Mouse (Mus musculus) midbrain, embryonic 10.5 days (tissue): Measurements from ENCODE around the gene Pnma1. TPM values are rescaled to one million over a fixed set of nuclear protein-coding genes. Genes with fewer than 3 reads are reported as not detected.
A peak's percentile ranks its signal among the peaks of the same experiment; 100 is the strongest.

Source experiments
- DNase-seq: peaks from one replicate; pipeline ENCODE4 v3.0.0-alpha.2; 2017; ENCODE audit warnings: low spot score
- H3K27ac ChIP-seq: fragments of 300-500 bp; sonication (generic); replicated peaks from 2 replicates; pipeline ENCODE4 v1.5.1; 2016; ENCODE audit warnings: mild to moderate bottlenecking
- H3K27me3 ChIP-seq: fragments of 300-500 bp; sonication (generic); 2 replicates; pipeline ENCODE4 v1.6.1; 2016; ENCODE audit warnings: low read depth, mild to moderate bottlenecking; ENCODE audit not compliant: poor library complexity, severe bottlenecking
- H3K36me3 ChIP-seq: fragments of 300-500 bp; sonication (generic); 2 replicates; pipeline ENCODE4 v1.6.1; 2016; ENCODE audit warnings: mild to moderate bottlenecking, moderate library complexity
- H3K4me1 ChIP-seq: fragments of 300-500 bp; sonication (generic); 2 replicates; pipeline ENCODE4 v1.6.1; 2016
- H3K4me3 ChIP-seq: fragments of 300-500 bp; sonication (generic); 2 replicates; pipeline ENCODE4 v1.5.1; 2016; ENCODE audit warnings: mild to moderate bottlenecking, moderate library complexity
- H3K9me3 ChIP-seq: fragments of 300-500 bp; sonication (generic); replicated peaks from 2 replicates; pipeline ENCODE4 v1.6.1; 2016; ENCODE audit warnings: mild to moderate bottlenecking
- WGBS: fragments of 180-500 bp; shearing (Covaris S2); methylation state at CpG from one replicate; pipeline ENCODE4 v1.1.7; 2016; 5-methylcytosine and 5-hydroxymethylcytosine counted together
- polyA plus RNA-seq: library from polyadenylated mRNA; unstranded; fragments of >200 nt; fragmentation: Nextera tagmentation; extraction: Ambion mirVana; gene quantifications from 2 replicates; pipeline ENCODE4 v1.2.1, GENCODE M21; 2016

The Pnma1 gene
- polyA plus RNA-seq, 1 experiment from 2014 or later = 2.1 TPM

GRCm38 (mm10) chr12:84176126-84176769 lies 28.0 kb upstream of the Pnma1 start:
- 3% methylated on average over 13 of the region's 13 CpGs for WGBS
- Histone ChIP-seq H3K27me3 (no peaks in the 10 kb centered on the region), H3K36me3 (peaks cover 34% of the 10 kb centered on the region), H3K27ac (peak overlapping the region; percentile 92), H3K9me3 (no peaks in the 10 kb centered on the region), H3K4me1 (peaks cover 66% of the 10 kb centered on the region), H3K4me3 (peak overlapping the region; percentile 56)
- DNase-seq = peak; percentile 61

DNA sequence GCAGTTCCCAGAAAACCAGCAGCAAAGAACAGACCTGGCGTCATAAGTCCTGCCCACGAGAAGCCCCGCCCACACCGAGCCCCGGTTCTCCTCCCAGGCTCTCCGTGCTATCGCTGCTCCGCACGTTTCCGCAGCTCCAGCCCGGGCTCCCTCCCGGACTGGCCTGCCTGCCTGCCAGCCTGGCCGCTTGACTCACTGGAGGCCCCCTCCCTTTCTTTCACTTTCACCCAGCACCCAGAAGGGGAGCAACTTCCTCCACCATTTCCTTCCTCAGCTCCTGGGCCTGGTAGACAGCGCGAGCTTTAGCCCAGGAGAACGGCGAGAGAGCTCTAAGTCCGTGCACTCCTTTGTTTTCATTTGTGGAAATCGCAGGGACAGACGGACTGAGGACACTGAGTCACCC lies 27.4 kb upstream of the Pnma1 start:
- DNase-seq = peak; percentile 72
- Histone ChIP-seq H3K9me3 (no peaks in the 10 kb centered on the region), H3K36me3 (peaks cover 37% of the 10 kb centered on the region), H3K27me3 (no peaks in the 10 kb centered on the region), H3K4me3 (peak overlapping the region; percentile 56), H3K4me1 (peaks cover 60% of the 10 kb centered on the region), H3K27ac (peak overlapping the region; percentile 92)
- under 1% methylated on average over 20 of the region's 20 CpGs for WGBS

- H3K36me3 ChIP-seq = peaks cover 45% of the 10 kb centered on the region
- H3K27me3 ChIP-seq = no peaks in the 10 kb centered on the region
- peaks cover 55% of the 10 kb centered on the region for H3K4me1 ChIP-seq
- DNase-seq = no peak
- H3K27ac ChIP-seq = 0 out of 2 replicates have a peak overlapping the region, but pooled peaks have one; percentile 28
- H3K9me3 ChIP-seq = no peaks in the 10 kb centered on the region
- H3K4me3 ChIP-seq = no peak overlapping the region
- WGBS = 86% methylated on average over 6 of the region's 6 CpGs
Measured at GRCm38 (mm10) chr12:84174871-84175270, 26.6 kb upstream of the Pnma1 start.

- Histone ChIP-seq H3K4me1 (peaks cover 54% of the 10 kb centered on the region), H3K36me3 (peaks cover 51% of the 10 kb centered on the region), H3K27ac (no peak overlapping the region), H3K4me3 (no peak overlapping the region), H3K27me3 (no peaks in the 10 kb centered on the region), H3K9me3 (no peaks in the 10 kb centered on the region)
- whole genome bisulfite sequencing = 88% methylated on average over 9 of the region's 9 CpGs
- DNase-seq = no peak
Measured at GRCm38 (mm10) chr12:84174190-84174811, 26.0 kb upstream of the Pnma1 start.

DNA sequence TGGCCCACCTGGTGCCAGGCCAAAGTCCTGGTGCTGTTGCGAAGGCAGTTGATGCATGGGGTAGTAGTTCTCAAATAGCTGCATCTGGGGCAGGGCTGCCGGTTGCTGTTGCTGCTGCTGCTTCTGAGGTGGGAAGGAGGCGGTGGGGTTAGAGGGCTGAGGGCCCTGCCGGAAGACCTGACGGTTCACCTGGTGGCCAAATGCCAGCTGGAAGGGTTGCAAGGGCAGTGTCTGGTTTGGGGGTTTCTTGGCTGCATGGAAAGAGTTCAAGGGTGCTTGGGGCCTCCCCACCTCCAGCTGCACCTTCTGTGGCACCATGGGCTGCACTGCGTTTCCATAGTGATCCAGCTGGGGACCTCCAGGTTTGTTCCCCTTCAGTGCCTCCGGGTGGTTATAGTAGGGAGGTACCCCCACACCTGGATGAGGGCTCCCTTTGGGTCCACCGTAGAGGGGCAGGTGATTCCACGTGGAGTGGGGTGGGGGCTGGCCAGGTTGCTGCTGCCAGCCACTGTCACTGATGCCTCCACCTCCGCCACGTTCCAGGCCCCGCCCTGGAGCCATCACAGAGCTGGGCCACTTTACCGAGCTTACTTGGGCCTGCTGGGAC lies 25.1 kb upstream of the Pnma1 start:
- no peak overlapping the region for H3K4me3 ChIP-seq

DNA sequence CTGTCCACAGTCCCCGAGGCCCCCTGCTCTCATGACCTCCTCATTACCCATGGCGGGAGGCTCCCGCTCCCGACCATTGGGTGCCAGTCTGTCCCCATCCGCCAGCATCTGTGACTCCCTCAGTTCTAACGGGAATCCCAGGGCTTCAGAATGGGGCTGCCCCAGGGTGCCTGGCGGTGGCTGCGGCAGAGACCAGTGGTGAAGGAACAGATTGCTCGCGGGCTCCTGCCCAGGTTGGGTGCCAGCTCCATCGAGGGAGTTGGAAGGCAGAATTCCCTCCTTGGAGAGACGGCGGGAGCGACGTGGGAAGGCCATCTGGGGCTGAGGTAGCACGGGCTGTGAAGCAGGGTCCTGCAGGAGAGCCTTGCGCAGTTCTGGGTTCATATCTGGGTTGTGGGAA lies 24.6 kb upstream of the Pnma1 start:
- 94% methylated on average over 17 of the region's 17 CpGs for WGBS
- Histone ChIP-seq H3K36me3 (peaks cover 59% of the 10 kb centered on the region), H3K27ac (no peak overlapping the region), H3K4me1 (peaks cover 40% of the 10 kb centered on the region), H3K9me3 (no peaks in the 10 kb centered on the region), H3K4me3 (no peak overlapping the region), H3K27me3 (no peaks in the 10 kb centered on the region)
- no peak for DNase-seq

More for the DNA sequence above, 25.1 kb upstream of the Pnma1 start:
- H3K4me1 ChIP-seq = peaks cover 45% of the 10 kb centered on the region
- DNase-seq = no peak
- no peaks in the 10 kb centered on the region for H3K27me3 ChIP-seq
- no peaks in the 10 kb centered on the region for H3K9me3 ChIP-seq
- WGBS = 96% methylated on average over 13 of the region's 13 CpGs
- H3K36me3 ChIP-seq = peaks cover 57% of the 10 kb centered on the region
- no peak overlapping the region for H3K27ac ChIP-seq

DNA sequence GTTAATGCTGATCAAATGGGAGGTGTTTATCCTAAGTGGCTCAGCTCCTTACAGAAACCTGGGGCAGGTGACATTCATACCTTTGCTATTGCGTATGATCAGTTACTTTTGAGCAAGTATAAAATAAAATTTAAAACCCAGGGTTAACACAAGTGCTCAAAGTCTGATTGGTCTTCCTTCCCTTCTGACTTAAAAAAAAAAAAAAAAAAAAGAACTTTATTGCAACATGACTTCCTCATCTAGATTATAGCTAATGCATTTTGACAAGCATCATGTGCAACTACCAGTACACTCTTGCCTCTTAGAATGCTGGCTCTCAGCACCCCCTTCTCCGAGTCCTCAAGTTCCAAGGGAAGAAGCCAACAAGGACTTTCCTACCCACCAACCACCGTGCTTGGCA lies 23.9 kb upstream of the Pnma1 start:
- DNase-seq = no peak
- H3K9me3 ChIP-seq = no peaks in the 10 kb centered on the region
- 97% methylated on average over 3 of the region's 3 CpGs for WGBS
- H3K4me3 ChIP-seq = no peak overlapping the region
- no peaks in the 10 kb centered on the region for H3K27me3 ChIP-seq
- peaks cover 33% of the 10 kb centered on the region for H3K4me1 ChIP-seq
- H3K36me3 ChIP-seq = peaks cover 65% of the 10 kb centered on the region
- H3K27ac ChIP-seq = no peak overlapping the region

DNA sequence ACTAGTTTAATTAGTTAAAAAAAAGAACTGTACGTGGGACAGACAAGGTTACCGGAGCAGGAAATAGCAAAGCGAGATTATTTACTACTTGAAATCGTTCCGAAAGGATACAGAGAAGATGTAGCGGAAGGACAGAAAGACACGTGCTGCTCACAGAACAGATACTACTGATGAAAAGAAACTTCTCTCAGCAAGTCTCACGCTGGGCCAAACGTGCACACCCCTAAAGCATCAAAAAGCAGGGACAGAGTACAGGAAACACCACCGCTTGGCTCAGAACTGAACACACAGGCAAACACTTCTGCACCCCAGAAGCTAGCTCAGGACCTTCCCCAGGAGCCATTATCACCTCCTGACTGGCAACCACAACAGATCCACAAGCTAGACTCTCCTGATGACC lies 22.3 kb upstream of the Pnma1 start:
- no peaks in the 10 kb centered on the region for H3K27me3 ChIP-seq
- no peaks in the 10 kb centered on the region for H3K9me3 ChIP-seq
- no peak for DNase-seq
- 94% methylated on average over 10 of the region's 10 CpGs for WGBS
- H3K4me1 ChIP-seq = peaks cover 17% of the 10 kb centered on the region
- no peak overlapping the region for H3K4me3 ChIP-seq
- H3K27ac ChIP-seq = no peak overlapping the region
- peaks cover 70% of the 10 kb centered on the region for H3K36me3 ChIP-seq

- H3K27me3 ChIP-seq = no peaks in the 10 kb centered on the region
- peaks cover 5% of the 10 kb centered on the region for H3K4me1 ChIP-seq
- WGBS = 77% methylated on average over 8 of the region's 8 CpGs
- H3K4me3 ChIP-seq = no peak overlapping the region
- no peak for DNase-seq
- H3K9me3 ChIP-seq = no peaks in the 10 kb centered on the region
- H3K36me3 ChIP-seq = peaks cover 75% of the 10 kb centered on the region
- H3K27ac ChIP-seq = no peak overlapping the region
Measured at GRCm38 (mm10) chr12:84165631-84166373, 17.5 kb upstream of the Pnma1 start.

- no peak overlapping the region for H3K27ac ChIP-seq
- no peaks in the 10 kb centered on the region for H3K9me3 ChIP-seq
- peak; percentile 10 for DNase-seq
- no peak overlapping the region for H3K4me3 ChIP-seq
- no peaks in the 10 kb centered on the region for H3K27me3 ChIP-seq
- peaks cover 77% of the 10 kb centered on the region for H3K36me3 ChIP-seq
- peaks cover 5% of the 10 kb centered on the region for H3K4me1 ChIP-seq
- 85% methylated on average over 11 of the region's 11 CpGs for WGBS
Measured at GRCm38 (mm10) chr12:84163586-84164110, 15.4 kb upstream of the Pnma1 start.

- Histone ChIP-seq H3K27me3 (no peaks in the 10 kb centered on the region), H3K4me1 (peaks cover 5% of the 10 kb centered on the region), H3K27ac (no peak overlapping the region), H3K9me3 (no peaks in the 10 kb centered on the region), H3K36me3 (peaks cover 77% of the 10 kb centered on the region), H3K4me3 (no peak overlapping the region)
- WGBS = 89% methylated on average over 9 of the region's 9 CpGs
- peak; percentile 14 for DNase-seq
Measured at GRCm38 (mm10) chr12:84163133-84163532, 14.8 kb upstream of the Pnma1 start.

DNA sequence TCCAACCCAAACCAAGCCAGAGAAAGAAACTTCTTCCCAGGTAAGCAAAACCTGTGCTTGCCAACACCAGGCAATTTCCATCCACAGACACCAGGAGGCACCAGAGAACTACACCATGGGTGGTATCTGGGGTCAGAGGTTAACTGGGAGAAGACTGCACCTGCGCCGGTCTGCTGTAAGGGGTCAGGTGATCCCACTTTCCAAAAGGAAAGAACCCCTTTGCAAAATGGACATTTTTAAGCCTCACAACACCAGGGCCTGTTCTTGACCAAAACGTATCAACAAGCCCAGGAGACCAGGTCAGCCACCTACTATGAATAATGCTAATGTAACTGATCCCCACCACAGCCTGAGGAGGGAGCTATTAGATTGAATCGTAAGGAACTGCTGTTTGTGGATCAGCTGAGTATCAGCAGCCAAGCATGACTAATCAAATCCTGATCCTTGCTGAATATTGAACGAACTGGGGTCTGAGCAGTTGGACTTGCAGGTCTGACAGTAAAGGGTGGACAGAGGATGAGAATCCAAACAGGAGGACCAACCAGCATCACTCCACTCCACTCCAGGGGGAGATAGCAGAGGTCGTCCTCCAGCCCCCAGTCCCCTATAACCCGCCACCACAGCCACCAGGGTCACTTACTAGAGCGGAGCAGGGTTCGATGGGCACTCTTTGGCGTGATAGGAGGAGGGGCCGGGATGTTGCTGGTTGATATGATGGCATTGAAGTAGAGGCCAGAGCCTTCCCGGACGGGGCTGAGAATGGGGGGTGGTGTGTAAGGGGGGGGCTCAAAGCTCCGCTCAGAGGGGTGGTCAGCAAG lies 13.5 kb upstream of the Pnma1 start:
- Histone ChIP-seq H3K9me3 (no peaks in the 10 kb centered on the region), H3K36me3 (peaks cover 80% of the 10 kb centered on the region), H3K27ac (no peak overlapping the region), H3K4me1 (peaks cover 5% of the 10 kb centered on the region), H3K4me3 (no peak overlapping the region), H3K27me3 (no peaks in the 10 kb centered on the region)
- peak; percentile 39 for DNase-seq
- WGBS = 79% methylated on average over 14 of the region's 14 CpGs
